Mouse (Mus musculus) brain, embryonic 14.5 days (tissue): ENCODE data around the gene Atrip. TPM values are rescaled to one million over a fixed set of nuclear protein-coding genes. Genes with fewer than 3 reads are reported as not detected.

Source experiments
- DNase-seq: peaks from one replicate; pipeline ENCODE4 v3.0.0-alpha.2; 2011; ENCODE audit warnings: low read depth
- CTCF ChIP-seq: fragments of 200-500 bp; IDR thresholded peaks from 2 replicates; pipeline ENCODE4 v1.5.1; 2012; ENCODE audit warnings: inconsistent platforms, mild to moderate bottlenecking, moderate library complexity, borderline replicate concordance; ENCODE audit not compliant: insufficient read depth, insufficient read length; ENCODE audit errors: extremely low read depth
- POLR2A ChIP-seq: fragments of 200-500 bp; IDR thresholded peaks from 2 replicates; pipeline ENCODE4 v1.6.1; 2012; ENCODE audit warnings: mild to moderate bottlenecking, inconsistent platforms, borderline replicate concordance; ENCODE audit not compliant: poor library complexity, insufficient read depth, insufficient read length, severe bottlenecking; ENCODE audit errors: extremely low read depth
- polyA plus RNA-seq: library from polyadenylated mRNA; depleted of rRNA; stranded (reverse); fragments of >200 nt; gene quantifications from 2 replicates; pipeline ENCODE4 v1.2.3, GENCODE M21; 2012; rRNA removed

The Atrip gene
- polyA plus RNA-seq = 41.6 and 43.6 TPM in 2 replicates

GRCm38 (mm10) chr9:109073661-109074573 lies at the start of gene Atrip:
TSS of gene Atrip (minus strand) at chr9:109074124.
- DNase-seq = peak; percentile 98
- no peak for TF ChIP-seq CTCF
- TF ChIP-seq POLR2A = no peak; the same call in 1 of the 2 replicates

GRCm38 (mm10) chr9:109123266-109123665 lies 49.3 kb upstream of the Atrip start:
- TF ChIP-seq POLR2A (no peak), CTCF (no peak)
- DNase-seq = peak; percentile 19

- DNase-seq = peak; percentile 83
- peak; percentile 32; the same call in 1 of the 2 replicates for TF ChIP-seq CTCF
- TF ChIP-seq POLR2A = no peak
Observed at GRCm38 (mm10) chr9:109122553-109123085, 48.7 kb upstream of the Atrip start.

- TF ChIP-seq POLR2A = no peak
- no peak for TF ChIP-seq CTCF
- no peak for DNase-seq
Observed at GRCm38 (mm10) chr9:109120956-109121355, 47.0 kb upstream of the Atrip start.

GRCm38 (mm10) chr9:109119571-109119970 lies 45.6 kb upstream of the Atrip start:
- no peak for TF ChIP-seq CTCF
- DNase-seq = no peak

GRCm38 (mm10) chr9:109118106-109118505 lies 44.2 kb upstream of the Atrip start:
- TF ChIP-seq CTCF (no peak), POLR2A (no peak)
- no peak for DNase-seq

- DNase-seq = no peak
- TF ChIP-seq POLR2A (no peak), CTCF (no peak)
Observed at GRCm38 (mm10) chr9:109116205-109116604, 42.3 kb upstream of the Atrip start.

- TF ChIP-seq CTCF (no peak), POLR2A (no peak)
- no peak for DNase-seq
Observed at GRCm38 (mm10) chr9:109114871-109115270, 40.9 kb upstream of the Atrip start.

GRCm38 (mm10) chr9:109114276-109114675 lies 40.4 kb upstream of the Atrip start:
- TF ChIP-seq POLR2A (no peak), CTCF (no peak)

GRCm38 (mm10) chr9:109113331-109113730 lies 39.4 kb upstream of the Atrip start:
- TF ChIP-seq POLR2A = no peak
- TF ChIP-seq CTCF = no peak
- DNase-seq = no peak

More at GRCm38 (mm10) chr9:109114276-109114675, 40.4 kb upstream of the Atrip start:
- DNase-seq = no peak

- TF ChIP-seq POLR2A = no peak
- TF ChIP-seq CTCF = no peak
Observed at GRCm38 (mm10) chr9:109111591-109111990, 37.7 kb upstream of the Atrip start.

More at GRCm38 (mm10) chr9:109111591-109111990, 37.7 kb upstream of the Atrip start:
- no peak for DNase-seq
